Mouse (Mus musculus) MEL (cell line): ENCODE measurements around the gene Hsd17b3. TPM values are rescaled to one million over a fixed set of nuclear protein-coding genes. Genes with fewer than 3 reads are reported as not detected.

Experiments used
- DNase-seq: peaks from one replicate; pipeline ENCODE4 v3.0.0; 2011; ENCODE audit warnings: low read depth, low spot score
- H3K27ac ChIP-seq: 2 replicates; pipeline ENCODE4 v1.5.1; 2012; ENCODE audit warnings: low read depth, mild to moderate bottlenecking, control low read depth, low read length, moderate library complexity; ENCODE audit not compliant: control insufficient read depth
- H3K27me3 ChIP-seq, 2 experiments: fragments of 150-350 bp in 1 of 2; sonication (generic) in 1 of 2; 2 replicates each; pipeline ENCODE4 v1.6.1; 2012; ENCODE audit warnings: low read length in 2 of 2, mild to moderate bottlenecking in 2 of 2, improper control_type of control experiment in 1 of 2, moderate library complexity in 1 of 2; ENCODE audit not compliant: insufficient read depth in 2 of 2, control insufficient read depth in 1 of 2
- H3K36me3 ChIP-seq, 2 experiments: 2 replicates each; pipeline ENCODE4 v1.6.1; 2012 to 2014; ENCODE audit warnings: low read length in 2 of 2, improper control_type of control experiment in 1 of 2, inconsistent platforms in 1 of 2, mild to moderate bottlenecking in 1 of 2; ENCODE audit not compliant: insufficient read depth in 2 of 2, control insufficient read depth in 1 of 2
- H3K4me1 ChIP-seq, 2 experiments: fragments of 150-350 bp in 1 of 2; sonication (generic) in 1 of 2; 2 replicates each; pipeline ENCODE4 v1.6.1; 2012; ENCODE audit warnings: low read length in 2 of 2, improper control_type of control experiment in 1 of 2, mild to moderate bottlenecking in 1 of 2; ENCODE audit not compliant: insufficient read depth in 2 of 2, control insufficient read depth in 1 of 2
- H3K4me3 ChIP-seq, 2 experiments: fragments of 150-350 bp in 1 of 2; sonication (generic) in 1 of 2; 2 replicates each; pipeline ENCODE4 v1.5.1; 2012; ENCODE audit warnings: low read depth in 2 of 2, low read length in 2 of 2, mild to moderate bottlenecking in 2 of 2, moderate library complexity in 2 of 2, control low read depth in 1 of 2, improper control_type of control experiment in 1 of 2; ENCODE audit not compliant: control insufficient read depth in 1 of 2, insufficient read depth in 1 of 2
- H3K79me2 ChIP-seq: 2 replicates; pipeline ENCODE4 v1.6.1; 2012; ENCODE audit warnings: mild to moderate bottlenecking, low read length, moderate library complexity; ENCODE audit not compliant: control insufficient read depth, poor library complexity, insufficient read depth
- H3K9ac ChIP-seq: 2 replicates; pipeline ENCODE4 v1.6.1; 2012; ENCODE audit warnings: low read depth, mild to moderate bottlenecking, control low read depth, low read length, moderate library complexity; ENCODE audit not compliant: control insufficient read depth, poor library complexity, severe bottlenecking
- H3K9me3 ChIP-seq: fragments of 150-350 bp; sonication (generic); replicated peaks from 2 replicates; pipeline ENCODE4 v1.6.1; 2012; ENCODE audit warnings: mild to moderate bottlenecking, low read length, improper control_type of control experiment, moderate library complexity; ENCODE audit not compliant: insufficient read depth
- CTCF ChIP-seq, 3 experiments: IDR thresholded peaks in 2 of 3; conservative IDR thresholded peaks in 1 of 3; 2 replicates each; pipeline ENCODE4 v1.5.1; 2011 to 2012; ENCODE audit warnings: low read length in 3 of 3, low read depth in 2 of 3, mild to moderate bottlenecking in 2 of 3, improper control_type of control experiment in 1 of 3, inconsistent platforms in 1 of 3, mixed read lengths in 1 of 3, moderate library complexity in 1 of 3; ENCODE audit not compliant: control insufficient read depth in 1 of 3, insufficient read depth in 1 of 3, poor library complexity in 1 of 3, severe bottlenecking in 1 of 3
- GATA1 ChIP-seq: IDR thresholded peaks from 2 replicates; pipeline ENCODE4 v1.6.1; 2011; ENCODE audit warnings: low read depth, low read length, improper control_type of control experiment
- HCFC1 ChIP-seq: IDR thresholded peaks from 2 replicates; pipeline ENCODE4 v1.6.1; 2012; ENCODE audit warnings: low read depth, mild to moderate bottlenecking, inconsistent platforms, low read length, improper control_type of control experiment, moderate library complexity
- MAX ChIP-seq: IDR thresholded peaks from 2 replicates; pipeline ENCODE4 v1.6.1; 2011; ENCODE audit warnings: low read length, improper control_type of control experiment
- MXI1 ChIP-seq: IDR thresholded peaks from 2 replicates; pipeline ENCODE4 v1.6.1; 2011; ENCODE audit warnings: mild to moderate bottlenecking, low read depth, low read length, improper control_type of control experiment
- POLR2AphosphoS5 ChIP-seq: IDR thresholded peaks from 2 replicates; pipeline ENCODE4 v1.6.1; 2012; ENCODE audit warnings: low read depth, borderline replicate concordance, mild to moderate bottlenecking, inconsistent platforms, low read length, moderate library complexity, mixed read lengths
- SIN3A ChIP-seq: IDR thresholded peaks from 2 replicates; pipeline ENCODE4 v1.6.1; 2012; ENCODE audit warnings: low read length, improper control_type of control experiment, inconsistent platforms
- SMC3 ChIP-seq: IDR thresholded peaks from 2 replicates; pipeline ENCODE4 v1.6.1; 2011; ENCODE audit warnings: low read depth, low read length, improper control_type of control experiment
- TAL1 ChIP-seq: IDR thresholded peaks from 2 replicates; pipeline ENCODE4 v1.6.1; 2012; ENCODE audit warnings: mild to moderate bottlenecking, inconsistent platforms, low read length, moderate library complexity, mixed read lengths
- TBP ChIP-seq: IDR thresholded peaks from 2 replicates; pipeline ENCODE4 v1.8.0; 2011; ENCODE audit warnings: low read depth, low read length, improper control_type of control experiment
- TCF12 ChIP-seq: IDR thresholded peaks from 2 replicates; pipeline ENCODE4 v1.6.1; 2014; ENCODE audit warnings: low read depth, mild to moderate bottlenecking, inconsistent platforms, low read length, improper control_type of control experiment, moderate library complexity
- ZNF384 ChIP-seq: IDR thresholded peaks from 2 replicates; pipeline ENCODE4 v1.6.1; 2012; ENCODE audit warnings: low read depth, mild to moderate bottlenecking, inconsistent platforms, low read length, improper control_type of control experiment
- polyA plus RNA-seq, 2 experiments: library from polyadenylated mRNA; stranded (reverse) in 1 of 2; unstranded in 1 of 2; fragments of >175 nt in 1 of 2; fragments of >200 nt in 1 of 2; gene quantifications; 2 replicates each; pipeline versions ENCODE4 v1.2.1 to v1.2.4; 2012; ENCODE audit warnings: low replicate concordance in 2 of 2, low read depth in 1 of 2; ENCODE audit not compliant: insufficient read length in 2 of 2, insufficient read depth in 1 of 2, missing spikeins in 1 of 2
- total RNA-seq: library from RNA; depleted of rRNA; stranded (reverse); fragments of 300-350 nt; gene quantifications from 2 replicates; pipeline ENCODE4 v1.2.3, GENCODE M21; 2012

The Hsd17b3 gene
- total and polyA plus RNA-seq, 3 experiments = not detected

DNA sequence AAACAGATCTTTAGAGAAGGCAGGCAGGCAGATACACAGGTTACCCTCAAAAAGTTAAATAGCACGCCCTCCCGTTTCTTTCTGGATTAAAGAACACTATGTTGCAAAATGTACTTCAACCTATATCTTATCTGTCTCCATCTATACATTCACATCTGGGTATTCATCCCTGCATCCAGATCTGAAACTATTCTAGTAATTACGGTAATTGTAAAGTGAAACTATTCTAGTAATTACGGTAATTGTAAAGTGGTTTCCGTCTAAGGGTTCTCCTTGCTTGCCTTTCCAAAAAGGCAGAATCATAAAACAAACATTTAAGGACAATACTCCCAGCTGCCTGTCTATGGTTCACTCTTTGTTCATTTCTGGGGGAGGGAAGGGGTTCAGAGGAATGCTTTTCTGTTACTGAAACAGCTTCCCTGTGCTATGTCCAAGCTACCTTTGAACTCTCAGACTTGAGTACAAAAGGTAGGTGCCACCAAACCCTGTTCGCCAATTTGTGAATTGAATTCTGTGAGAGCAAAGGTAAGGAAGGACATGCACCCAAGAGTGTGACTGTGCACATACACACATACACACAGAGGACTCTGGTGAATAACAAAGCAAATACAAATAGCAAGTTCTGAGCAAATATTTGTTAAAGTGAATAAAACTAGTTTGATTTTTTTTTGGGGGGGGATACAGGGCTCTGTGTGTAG, 34.6 kb upstream of the Hsd17b3 start:
- Histone ChIP-seq H3K9me3 (no peaks in the 10 kb centered on the region), H3K4me1 (peaks cover 5 to 7% of the 10 kb centered on the region in 2 experiments), H3K79me2 (no peaks in the 10 kb centered on the region), H3K27ac (no peak overlapping the region), H3K4me3 (no peak overlapping the region), H3K9ac (no peak overlapping the region), H3K36me3 (peaks cover 0 to 4% of the 10 kb centered on the region in 2 experiments; a peak in 2 of 4 replicates), H3K27me3 (no peaks in the 10 kb centered on the region)
- no peak for DNase-seq
- TF ChIP-seq TCF12 (no peak), MXI1 (peak; percentile 100), TBP (no peak), CTCF (IDR thresholded peaks at IDR 0.05 in 2 of 3, conservative IDR thresholded peaks at IDR 0.05 in 1 of 3; ENCODE audit: control insufficient read depth in 1 of 3, insufficient read depth in 1 of 3, low read depth in 2 of 3, low read length in 3 of 3, poor library complexity in 1 of 3, severe bottlenecking in 1 of 3) (no peak), MAX (no peak)

DNA sequence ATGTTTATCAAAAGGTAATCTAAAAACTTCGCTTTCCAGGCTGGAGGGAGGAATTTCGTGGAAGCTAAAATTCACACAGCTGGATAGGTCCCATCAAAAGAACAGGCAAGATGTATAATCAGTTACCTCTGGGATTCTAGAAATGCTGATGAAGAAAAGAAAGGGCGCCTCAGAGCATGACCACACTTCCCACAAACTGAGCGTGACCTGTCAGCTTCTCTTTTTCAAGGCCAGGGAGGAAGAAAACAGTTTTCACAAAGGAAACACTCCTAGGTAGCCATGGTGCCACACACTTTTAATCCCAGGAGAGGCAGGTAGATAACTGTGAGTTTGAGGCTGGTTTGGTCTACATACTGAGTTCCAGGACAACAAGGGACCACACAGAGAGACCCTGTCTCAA, 31.7 kb upstream of the Hsd17b3 start:
- no peaks in the 10 kb centered on the region for H3K79me2 ChIP-seq
- no peaks in the 10 kb centered on the region for H3K9me3 ChIP-seq
- no peak overlapping the region for H3K27ac ChIP-seq
- H3K4me3 ChIP-seq = no peak overlapping the region
- TF ChIP-seq SIN3A = no peak
- no peak for TF ChIP-seq HCFC1
- TF ChIP-seq TAL1 = no peak
- TF ChIP-seq POLR2AphosphoS5 = no peak
- TF ChIP-seq TCF12 = no peak
- H3K27me3 ChIP-seq = no peaks in the 10 kb centered on the region
- H3K9ac ChIP-seq = no peak overlapping the region
- no peaks in the 10 kb centered on the region; a peak in 2 of 4 replicates for H3K4me1 ChIP-seq
- no peaks in the 10 kb centered on the region for H3K36me3 ChIP-seq
- DNase-seq = no peak

DNA sequence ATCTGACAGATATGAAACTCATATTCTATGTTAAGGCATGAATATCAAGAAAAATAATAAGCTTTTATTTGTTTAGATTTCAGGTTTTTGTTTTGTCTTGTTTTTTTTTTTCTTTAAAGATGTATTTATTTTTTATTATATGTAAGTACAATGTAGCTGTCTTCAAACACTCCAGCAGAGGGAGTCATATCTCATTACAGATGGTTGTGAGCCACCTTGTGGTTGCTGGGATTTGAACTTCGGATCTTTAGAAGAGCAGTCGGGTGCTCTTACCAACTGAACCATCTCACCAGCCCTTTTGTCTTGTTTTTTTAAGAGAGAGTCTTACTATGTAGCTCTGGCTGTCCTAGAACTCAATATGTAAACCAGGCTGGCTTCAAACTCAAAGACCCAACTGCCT, 28.4 kb upstream of the Hsd17b3 start:
- DNase-seq = peak; percentile 47
- Histone ChIP-seq H3K27ac (no peak overlapping the region), H3K4me1 (no peaks in the 10 kb centered on the region), H3K36me3 (no peaks in the 10 kb centered on the region), H3K79me2 (no peaks in the 10 kb centered on the region), H3K4me3 (no peak overlapping the region), H3K9ac (no peak overlapping the region), H3K27me3 (no peaks in the 10 kb centered on the region), H3K9me3 (no peaks in the 10 kb centered on the region)
- TF ChIP-seq ZNF384 (peak; percentile 36; the same call in 1 of the 2 replicates), CTCF (IDR thresholded peaks at IDR 0.05 in 2 of 3, conservative IDR thresholded peaks at IDR 0.05 in 1 of 3; ENCODE audit: control insufficient read depth in 1 of 3, insufficient read depth in 1 of 3, low read depth in 2 of 3, low read length in 3 of 3, poor library complexity in 1 of 3, severe bottlenecking in 1 of 3) (peak in 1 of 3 experiments; percentile 59; a peak in 2 of 6 replicates), GATA1 (no peak), SMC3 (peak; percentile 27)
